Mouse (Mus musculus): ENCODE measurements around the gene Fbf1.

The Fbf1 gene

DNA sequence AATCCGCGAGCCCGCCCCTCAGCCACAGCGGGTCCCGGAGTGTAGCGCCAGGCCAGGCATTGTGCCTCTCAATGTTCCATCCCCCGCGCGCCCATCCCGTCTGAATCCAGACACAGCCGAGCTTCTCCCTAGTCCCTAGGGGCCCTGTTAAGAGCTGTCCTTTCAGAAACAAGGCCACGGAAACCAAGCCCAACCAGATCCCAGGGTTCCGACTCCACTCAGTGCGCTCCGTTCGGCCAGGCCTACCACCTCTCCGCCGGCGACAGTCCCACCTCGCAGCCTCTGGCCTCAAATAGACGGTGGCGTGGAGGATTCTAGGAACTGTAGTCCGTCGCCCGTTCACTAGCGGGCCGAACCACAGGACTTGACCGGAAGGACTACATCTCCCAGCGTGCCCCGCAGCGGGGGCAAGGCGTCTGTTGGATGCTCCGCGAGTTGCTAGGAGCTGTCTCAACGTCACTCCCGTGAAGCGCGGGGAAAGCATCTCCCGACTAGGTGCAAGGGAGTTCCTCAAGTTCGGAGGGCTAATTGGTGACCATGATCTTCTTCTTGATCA is at the start of gene Fbf1:
Gene Fbf1, minus strand, starts transcription at position 283 of the 556 bp plus-strand sequence.
- in situ Hi-C loops (cut with MboI; ENCODE audit: low pct_unique_long_range_greater_than_20kb in 1 of 2, low sequenced_read_pairs in 2 of 2, unreplicated experiment in 1 of 2): no loop called here

DNA sequence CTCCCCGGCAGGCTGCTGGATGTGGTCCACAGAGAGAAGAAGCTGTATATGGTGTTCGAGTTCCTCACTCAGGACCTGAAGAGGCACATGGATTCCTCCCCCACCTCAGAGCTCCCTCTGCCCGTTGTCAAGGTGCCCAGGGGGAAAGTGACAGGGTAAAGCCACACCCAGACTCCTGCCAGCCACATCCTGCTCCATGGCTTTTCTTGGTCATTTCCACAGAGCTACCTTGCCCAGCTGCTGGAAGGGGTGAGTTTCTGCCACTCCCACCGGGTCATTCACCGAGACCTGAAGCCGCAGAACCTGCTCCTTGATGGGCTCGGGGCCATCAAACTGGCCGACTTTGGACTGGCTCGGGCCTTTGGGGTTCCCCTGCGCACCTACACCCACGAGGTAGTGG is 48.6 kb upstream of the Fbf1 start:
- in situ Hi-C loops (cut with MboI; ENCODE audit: low pct_unique_long_range_greater_than_20kb in 1 of 2, low sequenced_read_pairs in 2 of 2, unreplicated experiment in 1 of 2): no loop called here

DNA sequence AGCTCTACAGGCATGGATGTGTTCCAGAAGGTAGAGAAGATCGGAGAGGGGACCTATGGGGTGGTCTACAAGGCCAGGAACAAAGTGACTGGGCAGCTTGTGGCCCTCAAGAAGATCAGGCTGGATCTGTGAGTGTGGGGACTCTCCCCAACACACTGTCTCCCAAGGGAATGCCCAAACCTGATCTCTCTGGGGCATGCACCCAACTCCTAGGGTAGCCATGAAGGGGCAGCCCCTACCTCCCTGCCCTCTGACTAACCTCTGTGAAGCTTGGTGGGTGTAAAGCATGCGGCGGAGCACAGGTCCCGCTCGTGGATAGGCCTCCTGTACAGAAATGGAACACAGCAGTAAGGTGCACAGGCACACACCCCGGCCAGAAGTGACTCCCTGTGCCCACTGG is 48.0 kb upstream of the Fbf1 start:
- in situ Hi-C loops (cut with MboI; ENCODE audit: low pct_unique_long_range_greater_than_20kb in 1 of 2, low sequenced_read_pairs in 2 of 2, unreplicated experiment in 1 of 2): no loop called here

GRCm38 (mm10) chr11:116215181-116215580 is 47.2 kb upstream of the Fbf1 start:
- in situ Hi-C loops (cut with MboI; ENCODE audit: low pct_unique_long_range_greater_than_20kb in 1 of 2, low sequenced_read_pairs in 2 of 2, unreplicated experiment in 1 of 2): no loop called here

DNA sequence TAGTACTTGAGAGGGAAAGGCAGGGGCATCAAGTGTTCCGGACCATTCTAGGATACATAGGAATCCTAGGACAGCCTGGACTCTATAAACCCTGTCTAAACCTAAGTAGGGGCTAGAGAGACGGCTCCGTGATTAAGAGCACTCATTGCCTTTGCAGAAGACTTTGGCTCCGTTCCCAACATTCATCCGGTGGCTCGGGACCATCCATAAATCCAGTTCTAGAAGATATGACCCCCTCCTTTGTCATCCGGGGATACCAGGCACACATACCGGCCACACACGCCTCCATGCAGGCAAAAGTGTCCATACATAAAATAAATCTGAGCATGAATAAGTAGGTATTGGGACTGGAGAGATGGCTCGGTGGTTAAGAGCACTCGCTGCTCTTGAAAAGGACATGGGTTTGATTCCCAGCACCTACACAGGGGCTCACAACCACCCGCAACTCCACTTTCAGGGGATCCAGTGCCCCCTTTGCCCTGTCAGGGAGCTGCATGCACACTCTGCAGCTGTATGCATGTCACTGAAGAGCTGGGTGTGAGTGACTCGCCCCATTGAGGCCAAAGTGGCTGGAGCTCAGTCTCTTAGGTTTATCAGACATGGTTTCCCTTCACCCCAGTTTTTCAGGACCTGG is 46.0 kb upstream of the Fbf1 start:
- in situ Hi-C loops (cut with MboI; ENCODE audit: low pct_unique_long_range_greater_than_20kb in 1 of 2, low sequenced_read_pairs in 2 of 2, unreplicated experiment in 1 of 2): no loop called here

DNA sequence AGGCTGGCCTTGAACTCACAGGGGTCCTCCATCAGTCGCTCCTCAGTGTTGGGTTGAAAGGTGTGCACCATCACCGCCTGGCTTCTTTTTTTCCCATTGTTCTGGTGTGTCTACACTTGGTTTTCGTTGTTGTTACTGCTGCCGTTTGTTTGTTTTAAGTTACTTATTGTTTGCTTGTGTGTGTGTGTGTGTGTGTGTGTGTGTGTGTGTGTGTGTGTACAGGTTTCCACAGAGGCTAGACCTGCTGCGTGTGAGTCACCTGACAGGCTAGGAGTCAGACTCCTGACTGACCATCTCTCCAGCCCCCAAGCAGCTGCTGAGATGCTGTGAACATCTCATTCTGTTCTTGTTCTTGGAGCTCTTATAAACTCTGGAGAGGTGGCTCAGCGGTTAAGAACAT is 44.9 kb upstream of the Fbf1 start:
- in situ Hi-C loops (cut with MboI; ENCODE audit: low pct_unique_long_range_greater_than_20kb in 1 of 2, low sequenced_read_pairs in 2 of 2, unreplicated experiment in 1 of 2): no loop called here

DNA sequence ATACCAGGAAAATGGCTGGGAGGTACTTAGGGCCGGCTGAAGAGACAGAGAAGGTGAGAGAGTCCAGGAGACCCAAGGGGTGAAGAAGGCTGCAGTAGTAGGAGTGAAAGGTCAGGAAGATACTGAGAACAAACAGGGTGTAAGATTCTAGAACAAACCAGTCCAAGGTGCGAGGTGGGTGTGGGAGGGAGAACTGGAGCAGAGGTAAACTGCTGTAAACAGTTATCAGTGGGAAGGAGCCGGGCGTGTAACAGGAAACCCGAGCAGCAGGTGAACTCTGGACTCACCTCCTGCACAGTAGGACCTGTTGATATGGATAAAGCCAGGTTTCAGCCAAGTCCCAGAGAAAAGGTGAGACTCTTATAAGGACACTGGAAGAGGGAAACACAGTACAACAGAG is 42.7 kb upstream of the Fbf1 start:
- in situ Hi-C loops (cut with MboI; ENCODE audit: low pct_unique_long_range_greater_than_20kb in 1 of 2, low sequenced_read_pairs in 2 of 2, unreplicated experiment in 1 of 2): no loop called here

DNA sequence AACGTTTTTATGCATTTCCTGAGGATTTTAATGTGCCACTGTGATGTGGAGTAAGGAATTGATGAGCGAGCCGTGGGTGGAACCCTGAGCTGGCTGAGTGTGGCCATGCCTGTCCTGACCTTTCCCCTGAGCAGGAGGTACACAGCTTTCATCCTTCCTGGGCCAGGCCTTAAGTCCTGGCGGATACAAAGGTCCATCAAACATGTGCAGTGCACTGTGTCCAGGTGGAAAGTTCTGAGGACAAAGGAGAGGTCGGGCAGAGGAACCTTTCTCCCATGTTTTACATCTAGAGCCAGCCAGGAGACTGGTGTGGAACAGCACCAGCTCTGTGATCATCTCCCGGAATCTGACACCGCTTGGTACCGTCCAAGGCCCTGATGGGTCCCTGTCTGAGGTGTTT is 41.3 kb upstream of the Fbf1 start:
- in situ Hi-C loops (cut with MboI; ENCODE audit: low pct_unique_long_range_greater_than_20kb in 1 of 2, low sequenced_read_pairs in 2 of 2, unreplicated experiment in 1 of 2): no loop called here

DNA sequence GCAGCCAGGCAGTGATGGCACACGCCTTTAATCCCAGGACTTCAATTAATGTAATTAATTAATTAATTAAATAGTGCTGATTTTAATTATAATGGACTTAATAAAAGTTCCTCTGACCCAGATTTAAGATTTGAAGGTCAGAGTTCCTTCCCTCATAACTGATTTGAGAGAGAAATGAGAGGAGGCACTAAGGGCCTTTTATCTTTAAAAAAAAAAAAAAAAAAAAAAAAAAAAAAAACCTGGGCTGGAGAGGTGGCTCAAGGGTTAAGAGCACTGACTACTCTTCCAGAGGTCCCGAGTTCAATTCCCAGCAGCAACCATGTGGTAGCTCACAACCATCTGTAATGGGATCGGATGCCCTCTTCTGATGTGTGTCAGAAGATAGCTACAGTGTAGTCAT is 40.7 kb upstream of the Fbf1 start:
- in situ Hi-C loops (cut with MboI; ENCODE audit: low pct_unique_long_range_greater_than_20kb in 1 of 2, low sequenced_read_pairs in 2 of 2, unreplicated experiment in 1 of 2): no loop called here

DNA sequence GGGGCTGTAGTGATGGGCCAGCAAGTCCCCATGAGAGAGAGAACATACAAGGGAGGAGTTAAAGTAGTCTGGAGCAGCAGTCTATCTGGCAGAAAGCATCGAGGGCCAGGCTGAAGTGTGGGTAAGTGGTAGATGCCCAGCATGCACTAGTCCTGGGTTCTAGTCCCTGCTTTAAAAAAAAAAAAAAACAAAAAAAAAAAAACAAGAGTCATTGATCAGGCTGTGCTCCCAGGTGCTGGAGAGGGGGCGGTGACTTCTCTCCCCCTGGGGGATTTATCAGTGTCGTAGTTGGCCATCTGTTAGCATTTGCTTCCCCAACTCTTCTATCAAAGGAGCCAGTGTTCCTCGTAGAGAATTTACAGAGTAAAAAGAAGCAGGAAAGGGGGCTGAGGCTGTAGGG is 38.7 kb upstream of the Fbf1 start:
- in situ Hi-C loops (cut with MboI; ENCODE audit: low pct_unique_long_range_greater_than_20kb in 1 of 2, low sequenced_read_pairs in 2 of 2, unreplicated experiment in 1 of 2): no loop called here

- in situ Hi-C loops (cut with MboI; ENCODE audit: low pct_unique_long_range_greater_than_20kb in 1 of 2, low sequenced_read_pairs in 2 of 2, unreplicated experiment in 1 of 2): no loop called here
These were observed 35.2 kb upstream of the Fbf1 start for GRCm38 (mm10) chr11:116203150-116203549.

DNA sequence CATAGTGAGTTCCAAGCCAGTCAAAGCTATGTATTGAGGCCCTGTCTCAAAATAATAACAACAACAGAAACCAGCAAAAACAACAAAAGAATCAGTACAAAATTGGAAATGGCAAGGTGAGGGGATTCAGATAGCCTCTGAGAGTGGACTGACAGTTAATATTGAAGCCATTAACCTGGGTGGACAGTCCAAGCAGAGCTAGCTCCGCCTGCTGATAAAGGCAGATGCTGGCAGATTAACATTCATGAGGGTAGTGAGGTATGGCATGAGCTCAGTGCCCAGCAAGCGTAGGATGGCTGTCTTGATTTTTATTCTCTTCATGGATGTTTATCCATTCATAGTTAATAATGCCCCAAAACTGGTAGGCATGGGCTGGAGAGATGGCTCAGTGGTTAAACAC is 33.2 kb upstream of the Fbf1 start:
- in situ Hi-C loops (cut with MboI; ENCODE audit: low pct_unique_long_range_greater_than_20kb in 1 of 2, low sequenced_read_pairs in 2 of 2, unreplicated experiment in 1 of 2): no loop called here

DNA sequence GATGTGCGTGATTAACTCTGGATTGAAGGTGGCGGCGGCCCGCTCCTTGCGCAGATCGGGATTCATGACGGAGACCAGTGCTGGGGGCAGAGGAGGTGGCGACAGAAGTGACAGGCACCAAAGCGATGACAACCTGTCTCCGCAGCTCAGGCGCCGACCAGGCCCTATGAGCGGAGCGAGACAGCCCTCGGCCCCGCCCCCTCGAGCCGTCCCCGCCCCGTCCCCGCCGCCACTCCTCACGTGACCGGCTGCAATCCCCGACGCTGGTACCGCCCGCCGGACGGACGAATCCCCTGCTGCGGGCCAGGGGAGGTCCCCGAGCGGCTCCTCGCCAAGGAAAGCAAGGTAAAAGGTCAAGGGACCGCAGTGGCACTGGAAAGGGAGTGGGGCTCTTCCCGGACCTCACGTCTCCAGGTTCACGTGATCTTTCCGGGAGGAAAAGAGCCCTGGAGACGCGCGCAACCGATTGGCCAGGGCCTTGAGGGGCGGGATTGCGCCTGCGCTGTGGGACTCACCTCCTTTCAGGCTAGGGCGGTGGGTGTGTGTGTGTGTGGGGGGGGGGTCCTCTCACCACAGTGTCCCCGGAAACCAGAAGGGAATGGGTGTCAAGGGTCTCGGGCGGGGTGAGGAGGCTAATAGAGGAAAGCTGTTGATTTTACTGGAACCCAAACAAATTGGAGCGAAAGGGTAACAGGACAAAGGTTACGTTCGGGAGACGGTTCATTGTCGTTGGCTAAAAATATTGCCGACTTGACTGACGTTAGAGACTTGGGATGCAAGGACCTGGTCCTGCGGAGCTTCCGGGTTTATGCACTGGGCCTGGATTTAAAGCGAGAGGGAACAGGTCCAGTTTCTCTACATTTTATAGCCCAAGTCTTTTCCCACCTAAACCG is 30.9 kb upstream of the Fbf1 start, which contains the start of the genes Ten1 and Acox1:
Gene Ten1, plus strand, starts transcription at position 217 of the 893 bp plus-strand sequence.
Gene Acox1, minus strand, starts transcription at position 407 of the 893 bp plus-strand sequence.
- in situ Hi-C loops (cut with MboI; ENCODE audit: low pct_unique_long_range_greater_than_20kb in 1 of 2, low sequenced_read_pairs in 2 of 2, unreplicated experiment in 1 of 2): no loop called here

- in situ Hi-C loops (cut with MboI; ENCODE audit: low pct_unique_long_range_greater_than_20kb in 1 of 2, low sequenced_read_pairs in 2 of 2, unreplicated experiment in 1 of 2): no loop called here
These were observed 30.2 kb upstream of the Fbf1 start for GRCm38 (mm10) chr11:116198132-116198531.

- in situ Hi-C loops (cut with MboI; ENCODE audit: low pct_unique_long_range_greater_than_20kb in 1 of 2, low sequenced_read_pairs in 2 of 2, unreplicated experiment in 1 of 2): no loop called here
These were observed 29.6 kb upstream of the Fbf1 start for GRCm38 (mm10) chr11:116197584-116197906.

- in situ Hi-C loops (cut with MboI; ENCODE audit: low pct_unique_long_range_greater_than_20kb in 1 of 2, low sequenced_read_pairs in 2 of 2, unreplicated experiment in 1 of 2): no loop called here
These were observed 29.1 kb upstream of the Fbf1 start for GRCm38 (mm10) chr11:116196866-116197583.

DNA sequence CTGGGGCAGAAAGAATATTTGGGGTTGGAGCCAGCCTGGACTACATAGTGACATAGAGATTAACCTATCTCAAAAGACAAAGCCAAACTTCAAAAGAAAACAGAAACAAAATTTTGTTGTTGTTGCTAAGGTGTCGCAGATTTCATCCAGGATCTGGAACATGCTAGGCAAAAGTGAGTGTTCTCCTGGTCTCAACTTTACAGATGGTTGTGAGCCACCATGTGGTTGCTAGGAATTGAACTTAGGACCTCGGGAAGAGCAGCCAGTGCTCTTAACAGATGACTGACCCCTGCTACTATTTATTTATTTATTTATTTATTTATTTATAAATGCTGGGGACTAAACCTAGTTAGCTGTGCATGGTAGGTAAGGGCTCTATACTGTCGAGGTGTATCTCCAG is 28.4 kb upstream of the Fbf1 start:
- in situ Hi-C loops (cut with MboI; ENCODE audit: low pct_unique_long_range_greater_than_20kb in 1 of 2, low sequenced_read_pairs in 2 of 2, unreplicated experiment in 1 of 2): no loop called here

GRCm38 (mm10) chr11:116195252-116195651 is 27.3 kb upstream of the Fbf1 start:
- in situ Hi-C loops (cut with MboI; ENCODE audit: low pct_unique_long_range_greater_than_20kb in 1 of 2, low sequenced_read_pairs in 2 of 2, unreplicated experiment in 1 of 2): no loop called here

- in situ Hi-C loops (cut with MboI; ENCODE audit: low pct_unique_long_range_greater_than_20kb in 1 of 2, low sequenced_read_pairs in 2 of 2, unreplicated experiment in 1 of 2): no loop called here
These were observed 26.7 kb upstream of the Fbf1 start for GRCm38 (mm10) chr11:116194619-116195018.
